Mouse (Mus musculus) hindlimb bud, embryonic 11.5 days (tissue): ENCODE data around the gene Fgfr3.

ENCODE experiments used
- DNase-seq: peaks from one replicate; pipeline ENCODE4 v3.0.0-alpha.2; 2012; ENCODE audit warnings: low read depth, low spot score; ENCODE audit errors: extremely low spot score

Fgfr3 gene

DNA sequence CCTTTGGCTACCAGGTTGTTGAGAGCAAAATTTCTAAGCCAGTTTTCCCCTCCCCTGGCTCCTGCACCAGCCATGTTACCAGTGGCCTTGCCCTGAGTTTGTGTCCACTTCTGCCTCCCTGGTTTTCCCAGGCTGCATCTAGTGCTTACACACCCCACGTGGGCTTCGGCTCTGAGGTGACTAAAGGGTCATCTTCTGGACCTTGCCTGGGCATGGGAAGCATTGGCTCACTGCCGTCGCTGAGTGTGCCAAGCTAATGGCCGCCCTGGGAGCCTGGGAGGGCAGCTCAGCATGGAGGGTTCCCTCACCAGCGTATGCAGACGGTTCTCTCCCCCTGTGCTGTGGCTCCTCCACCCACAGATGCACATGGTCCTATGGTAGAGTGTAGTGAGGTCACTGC, 7.4 kb downstream of the Fgfr3 start:
- DNase-seq, result no peak

DNA sequence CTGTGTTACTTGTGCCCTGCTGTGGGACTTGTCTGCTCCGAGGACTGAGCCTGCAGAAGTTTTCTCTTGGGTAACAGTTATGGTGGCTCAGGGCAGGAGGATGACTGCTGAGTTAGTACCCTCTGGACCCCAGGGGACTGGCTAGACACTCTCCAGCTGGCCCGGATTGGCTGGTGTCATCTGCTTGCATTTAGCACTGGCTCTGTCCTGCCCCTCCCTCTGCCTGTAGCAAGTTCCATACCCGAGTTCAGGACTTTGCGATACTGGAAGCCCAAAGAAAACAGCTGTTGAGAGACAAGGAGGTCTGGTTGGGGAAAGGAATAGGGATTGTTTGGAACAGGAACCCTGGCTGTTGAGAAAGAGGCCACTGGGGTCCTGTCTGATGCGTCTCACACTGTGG, 9.0 kb downstream of the Fgfr3 start:
- DNase-seq, result no peak

DNA sequence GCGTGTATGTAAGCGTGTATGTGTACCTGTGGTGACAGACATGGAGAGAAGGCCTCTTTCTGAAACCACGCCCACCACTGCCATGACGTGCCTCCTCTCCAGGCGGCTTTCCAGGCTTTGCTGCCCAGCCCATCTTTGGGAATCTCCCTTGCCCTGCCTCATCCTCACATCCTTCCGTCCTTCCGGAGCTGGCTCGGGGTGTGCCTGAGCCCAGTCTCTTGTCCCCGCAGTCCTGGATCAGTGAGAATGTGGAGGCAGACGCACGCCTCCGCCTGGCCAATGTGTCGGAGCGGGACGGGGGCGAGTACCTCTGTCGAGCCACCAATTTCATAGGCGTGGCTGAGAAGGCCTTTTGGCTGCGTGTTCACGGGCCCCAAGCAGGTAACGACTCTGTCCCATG, 9.6 kb downstream of the Fgfr3 start:
- DNase-seq, result no peak

DNA sequence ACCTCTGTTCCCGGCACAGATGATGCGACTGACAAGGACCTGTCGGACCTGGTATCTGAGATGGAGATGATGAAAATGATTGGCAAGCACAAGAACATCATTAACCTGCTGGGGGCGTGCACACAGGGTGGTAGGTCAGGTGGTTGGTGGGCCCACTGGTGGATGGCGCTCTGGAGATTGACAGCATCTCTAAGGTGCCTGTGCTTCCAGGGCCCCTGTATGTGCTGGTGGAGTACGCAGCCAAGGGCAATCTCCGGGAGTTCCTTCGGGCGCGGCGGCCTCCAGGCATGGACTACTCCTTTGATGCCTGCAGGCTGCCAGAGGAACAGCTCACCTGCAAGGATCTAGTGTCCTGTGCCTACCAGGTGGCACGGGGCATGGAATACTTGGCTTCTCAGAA, 12.4 kb downstream of the Fgfr3 start:
- no peak for DNase-seq

DNA sequence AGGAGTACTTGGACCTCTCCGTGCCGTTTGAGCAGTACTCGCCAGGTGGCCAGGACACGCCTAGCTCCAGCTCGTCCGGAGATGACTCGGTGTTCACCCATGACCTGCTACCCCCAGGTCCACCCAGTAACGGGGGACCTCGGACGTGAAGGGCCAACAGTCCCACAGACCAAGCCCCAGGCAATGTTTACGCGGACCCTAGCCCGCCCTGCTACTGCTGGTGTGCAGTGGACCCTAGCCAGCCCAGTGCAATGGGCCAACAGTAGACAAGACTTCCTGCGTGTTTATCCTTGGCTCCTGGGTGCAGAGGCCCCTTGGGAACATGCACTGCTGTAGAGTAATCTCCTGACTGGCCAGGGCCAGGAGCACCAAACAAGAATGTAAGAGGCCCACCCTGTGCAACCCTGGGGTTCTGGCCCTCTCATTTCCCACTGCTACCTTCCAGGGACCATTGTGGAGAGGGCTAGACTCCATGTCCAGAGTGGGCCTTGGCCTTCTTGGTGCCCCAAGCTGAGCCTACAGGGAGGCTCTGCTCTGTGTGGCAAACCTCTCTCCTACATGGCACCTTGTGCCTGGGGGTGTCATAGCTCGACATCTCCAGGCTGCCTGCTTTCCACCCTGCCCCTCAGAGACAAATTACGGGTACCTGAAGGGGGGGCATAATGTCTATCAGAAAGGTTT, 14.1 kb downstream of the Fgfr3 start:
- no peak for DNase-seq

DNA sequence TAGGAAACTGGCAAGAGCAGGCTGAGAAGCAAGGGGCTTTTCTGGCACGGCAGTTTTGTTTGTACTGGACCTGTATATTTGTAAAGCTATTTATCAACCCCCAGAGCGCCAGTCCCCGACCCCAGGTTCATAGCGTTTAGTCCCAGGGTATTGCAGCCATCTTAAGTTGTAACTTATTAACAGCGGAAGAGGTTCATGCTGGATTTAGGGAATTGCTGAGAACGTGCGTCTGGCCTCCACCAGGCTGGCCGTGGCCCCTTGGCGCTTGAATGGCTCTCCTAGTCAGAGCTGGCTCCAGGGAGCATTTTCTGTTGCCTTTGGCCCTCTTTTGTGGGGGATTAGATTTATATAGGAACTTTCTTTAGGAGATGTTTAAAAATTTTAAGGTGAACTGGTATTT, 14.8 kb downstream of the Fgfr3 start:
- DNase-seq, result no peak

DNA sequence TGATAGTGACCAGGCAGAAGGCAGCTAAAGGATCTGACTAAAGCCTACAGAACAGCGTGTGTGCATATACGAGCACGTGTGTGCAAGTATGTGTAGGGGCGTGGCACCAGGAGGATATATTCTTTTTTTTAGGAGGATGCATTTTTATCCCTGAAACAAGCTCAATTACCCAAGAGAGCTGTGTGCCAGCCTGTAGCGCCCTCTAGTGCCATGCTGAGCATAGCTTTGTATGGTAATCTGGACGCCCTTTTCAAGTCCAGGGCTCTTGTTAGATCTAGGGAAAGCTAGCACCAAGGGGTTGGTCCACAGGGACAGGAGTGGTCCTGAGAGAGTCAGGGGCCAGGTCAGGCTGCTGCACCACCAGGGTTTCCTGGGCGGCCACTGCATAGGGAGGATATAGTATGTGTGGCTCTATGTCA, 16.4 kb downstream of the Fgfr3 start:
- peak; percentile 47 for DNase-seq

DNA sequence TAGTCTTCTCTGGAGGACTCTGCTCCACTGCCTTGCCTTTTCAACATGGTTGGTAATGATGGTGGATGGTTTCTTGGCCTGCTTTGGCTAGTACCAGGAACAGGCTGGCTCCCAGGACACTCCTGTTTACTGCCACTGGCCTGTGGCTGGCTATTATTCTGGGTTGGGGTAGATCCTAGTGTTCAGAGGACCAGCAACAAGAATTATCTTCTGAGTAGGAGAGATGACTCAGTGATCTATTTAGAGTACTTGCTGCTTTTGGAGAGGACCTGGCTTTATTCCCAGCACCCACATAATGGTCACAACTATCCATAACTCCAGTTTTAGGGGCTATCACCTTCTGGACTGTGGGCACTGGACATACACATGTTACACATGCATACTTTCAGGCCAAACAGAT, 16.9 kb downstream of the Fgfr3 start:
- DNase-seq, result no peak

DNA sequence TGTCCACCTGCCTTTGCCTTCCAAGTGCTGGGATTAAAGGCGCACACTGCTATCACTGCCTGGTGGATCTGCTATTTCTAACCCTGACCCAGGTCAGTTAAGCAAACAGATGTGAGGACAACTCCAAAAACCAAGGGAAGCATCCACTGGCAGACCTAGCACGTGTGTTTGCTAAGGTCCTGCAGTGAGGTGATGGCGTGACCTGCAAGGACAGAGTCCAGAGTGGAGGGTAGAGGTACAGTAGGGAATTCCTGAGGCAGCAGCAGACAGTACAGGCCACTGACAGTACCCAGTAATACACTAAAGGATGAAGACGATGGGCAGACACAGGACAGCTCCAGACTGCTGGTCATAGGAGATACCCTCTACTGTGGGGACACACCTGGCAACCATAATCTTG, 19.1 kb downstream of the Fgfr3 start:
- no peak for DNase-seq

DNA sequence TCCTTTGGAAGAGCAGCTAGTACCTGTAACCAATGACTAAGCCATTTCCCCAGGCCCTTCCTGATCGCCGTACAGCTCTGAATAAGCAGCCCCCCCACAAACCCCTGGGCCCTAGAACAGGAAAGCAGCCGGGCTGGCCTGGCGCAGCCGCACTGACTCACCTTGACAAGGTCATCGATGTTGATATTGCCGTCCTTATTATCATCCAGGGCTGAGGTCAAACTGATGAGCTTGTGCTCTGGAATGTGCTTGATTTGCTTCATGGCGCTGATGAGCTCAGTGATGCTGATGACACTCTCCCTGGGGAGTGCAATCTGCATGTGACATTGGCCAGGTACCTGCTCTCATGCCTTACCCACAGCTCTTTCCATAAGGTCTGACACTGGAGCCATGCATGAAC, 22.0 kb downstream of the Fgfr3 start:
- DNase-seq, result no peak

DNA sequence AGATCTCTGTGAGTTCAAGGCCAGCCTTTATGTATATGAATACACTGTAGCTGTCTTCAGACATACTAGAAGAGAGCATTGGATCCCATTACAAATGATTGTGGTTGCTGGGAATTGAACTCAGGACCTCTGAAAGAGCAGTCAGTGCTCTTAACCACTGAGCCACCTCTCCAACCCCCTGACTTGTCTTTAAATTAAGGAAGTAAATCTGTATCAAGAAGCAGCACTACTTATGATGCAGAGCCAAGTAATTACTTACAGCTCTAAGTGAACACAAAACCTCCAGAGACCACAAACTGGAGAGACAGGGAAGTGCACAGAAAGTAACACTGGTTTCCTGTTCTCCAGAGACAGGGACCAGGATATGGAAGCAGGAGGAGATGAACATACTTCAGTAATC, 55.7 kb downstream of the Fgfr3 start:
- DNase-seq, result no peak

DNA sequence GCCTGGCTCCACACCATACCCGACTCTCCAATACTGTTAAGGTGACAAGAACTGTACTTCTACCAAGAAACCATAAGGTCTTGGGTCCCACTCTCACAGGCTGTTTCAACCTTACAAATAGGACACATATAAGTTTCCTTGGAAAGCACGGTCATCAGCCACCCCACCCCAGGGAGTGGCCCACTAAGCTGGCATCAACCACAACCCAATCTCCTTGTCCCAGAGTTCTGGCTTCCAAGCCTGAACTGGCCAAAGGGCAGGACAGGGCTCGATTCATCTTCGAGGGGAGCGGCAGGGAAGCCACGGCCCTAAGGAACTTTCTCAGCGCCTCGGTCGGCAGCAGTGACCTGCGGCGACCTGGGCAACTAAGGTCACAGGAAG, 60.5 kb downstream of the Fgfr3 start:
- no peak for DNase-seq

DNA sequence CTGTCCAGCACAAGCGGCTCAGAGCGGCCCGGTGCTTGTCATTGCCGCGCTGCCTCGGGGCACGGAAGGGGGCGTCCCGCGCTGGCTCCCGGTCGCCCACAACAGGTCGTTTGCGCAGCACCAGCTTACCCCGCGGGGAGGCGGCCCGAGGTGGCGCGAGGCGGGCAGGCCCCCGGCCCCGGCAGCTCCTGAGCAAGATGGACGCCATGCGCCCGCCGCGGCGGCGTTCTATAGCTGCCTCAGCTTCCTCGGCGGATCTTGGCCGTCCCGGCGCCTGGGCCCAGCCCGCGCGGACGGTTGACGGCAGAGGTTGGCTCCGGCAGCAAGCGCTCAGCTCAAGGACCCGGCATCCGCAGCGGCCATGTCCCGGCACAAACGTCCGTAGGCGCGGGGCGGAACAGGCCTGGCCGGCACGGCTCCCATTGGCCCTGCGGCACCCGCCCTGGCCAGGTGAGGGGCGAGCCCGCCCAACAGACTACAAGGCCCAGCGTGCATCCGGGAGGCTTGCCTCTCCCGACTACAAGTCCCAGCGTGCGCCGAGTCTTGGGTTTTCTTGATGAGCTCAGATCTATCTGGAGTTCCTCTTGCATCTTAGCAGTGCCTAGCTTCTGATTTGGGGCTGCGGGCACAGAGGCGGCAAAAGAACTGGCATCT, 61.0 kb downstream of the Fgfr3 start, which contains the start of gene Letm1:
Gene Letm1 (minus strand): TSS at position 473 of the 654 bp plus-strand sequence.
- peak; percentile 60 for DNase-seq

DNA sequence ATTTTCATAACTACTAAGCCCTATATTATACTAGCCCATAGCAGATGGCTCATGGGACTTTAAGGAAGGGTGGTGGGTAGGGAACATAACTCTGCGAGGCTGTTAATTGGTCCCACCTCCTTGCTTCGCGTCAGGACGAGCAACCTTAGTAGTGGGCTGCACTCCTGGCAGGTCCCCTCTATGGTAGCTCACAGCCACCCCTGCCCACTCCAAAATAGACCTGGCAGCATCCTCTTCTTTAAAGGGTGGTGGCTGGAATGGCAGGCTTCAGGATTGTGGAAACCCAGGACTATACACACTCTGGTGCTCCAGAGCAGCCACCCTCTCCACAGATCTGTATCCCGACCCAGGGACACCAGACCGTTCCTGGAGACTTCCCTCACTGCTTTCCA, 61.5 kb downstream of the Fgfr3 start:
- DNase-seq, result no peak
